Mouse (Mus musculus) 3T3-L1 (cell line): Measurements from ENCODE around the gene Tmcc1.

Source experiments
- DNase-seq: peaks from one replicate; pipeline ENCODE4 v3.0.0-alpha.2; 2015; ENCODE audit warnings: low read depth, low spot score

The Tmcc1 gene

GRCm38 (mm10) chr6:115993463-115994145, 199.7 kb downstream of the Tmcc1 start:
- no peak for DNase-seq

- DNase-seq, result no peak
These were observed 200.3 kb downstream of the Tmcc1 start for GRCm38 (mm10) chr6:115992981-115993380.

- DNase-seq, result peak; percentile 61
These were observed 201.2 kb downstream of the Tmcc1 start for GRCm38 (mm10) chr6:115991881-115992620.

- DNase-seq, result peak; percentile 84
These were observed 202.0 kb downstream of the Tmcc1 start for GRCm38 (mm10) chr6:115991108-115991880.

GRCm38 (mm10) chr6:115990479-115990878, 202.8 kb downstream of the Tmcc1 start:
- no peak for DNase-seq

GRCm38 (mm10) chr6:115990056-115990455, 203.2 kb downstream of the Tmcc1 start:
- DNase-seq, result no peak

GRCm38 (mm10) chr6:115989607-115990006, 203.7 kb downstream of the Tmcc1 start:
- DNase-seq, result no peak

GRCm38 (mm10) chr6:115989032-115989431, 204.3 kb downstream of the Tmcc1 start:
- peak; percentile 36 for DNase-seq

- DNase-seq, result no peak
These were observed 206.1 kb downstream of the Tmcc1 start for GRCm38 (mm10) chr6:115987096-115987747.

GRCm38 (mm10) chr6:115986472-115987095, 206.7 kb downstream of the Tmcc1 start:
- DNase-seq, result no peak

- no peak for DNase-seq
These were observed 207.7 kb downstream of the Tmcc1 start for GRCm38 (mm10) chr6:115985622-115986021.

GRCm38 (mm10) chr6:115984580-115984979, 208.7 kb downstream of the Tmcc1 start:
- no peak for DNase-seq

GRCm38 (mm10) chr6:115983306-115984038, 209.8 kb downstream of the Tmcc1 start:
- no peak for DNase-seq

- DNase-seq, result no peak
These were observed 210.4 kb downstream of the Tmcc1 start for GRCm38 (mm10) chr6:115982889-115983288.

GRCm38 (mm10) chr6:115978596-115978995, 214.7 kb downstream of the Tmcc1 start:
- no peak for DNase-seq

- no peak for DNase-seq
These were observed 215.5 kb downstream of the Tmcc1 start for GRCm38 (mm10) chr6:115977810-115978209.

GRCm38 (mm10) chr6:115975606-115976005, 217.7 kb downstream of the Tmcc1 start:
- DNase-seq, result peak; percentile 55

GRCm38 (mm10) chr6:115973881-115974662, 219.2 kb downstream of the Tmcc1 start:
- peak; percentile 33 for DNase-seq

GRCm38 (mm10) chr6:115973139-115973875, 220.0 kb downstream of the Tmcc1 start:
- no peak for DNase-seq
